Mouse (Mus musculus) layer of hippocampus, adult 2 months (tissue): Measurements from ENCODE around the gene Dync1i2. TPM values are rescaled to one million over a fixed set of nuclear protein-coding genes. Genes with fewer than 3 reads are reported as not detected.

ENCODE experiments used
- DNase-seq, 2 experiments: peaks; one replicate each; pipeline ENCODE4 v3.0.0; 2022; ENCODE audit warnings: low spot score in 2 of 2
- H3K27ac ChIP-seq: fragments of 200-600 bp; 2 replicates; pipeline ENCODE4 v1.8.1; 2022
- H3K4me3 ChIP-seq: fragments of 200-600 bp; 2 replicates; pipeline ENCODE4 v1.8.1; 2022; ENCODE audit warnings: mild to moderate bottlenecking
- CTCF ChIP-seq: fragments of 200-600 bp; conservative IDR thresholded peaks from 2 replicates; pipeline ENCODE4 v1.8.1; 2022; ENCODE audit warnings: antibody characterized with exemption, mild to moderate bottlenecking, moderate library complexity
- total RNA-seq, 2 experiments: library from RNA; stranded (reverse); gene quantifications; 2 replicates each; pipeline ENCODE4 v1.2.3; 2021

Gene Dync1i2
- total RNA-seq, 2 experiments from 2014 or later = 135 to 142 TPM

DNA sequence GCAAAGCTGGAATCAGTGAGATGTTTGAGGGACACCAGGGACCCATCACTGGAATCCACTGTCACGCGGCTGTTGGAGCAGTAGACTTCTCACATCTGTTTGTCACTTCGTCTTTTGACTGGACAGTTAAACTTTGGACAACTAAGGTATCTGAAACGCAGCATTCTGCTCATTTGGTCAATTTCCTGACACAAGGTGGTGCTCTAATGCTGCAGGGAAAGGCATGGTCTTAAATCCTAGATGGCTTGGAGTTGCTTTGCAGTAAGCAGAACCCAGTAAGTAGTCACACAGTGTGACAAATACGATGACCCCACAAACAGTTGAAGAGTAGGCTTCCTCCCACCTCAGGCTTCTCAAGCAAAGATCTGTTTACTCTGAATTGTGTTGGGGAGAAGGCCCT, 39.3 kb downstream of the Dync1i2 start:
- Histone ChIP-seq H3K4me3 (no peak overlapping the region), H3K27ac (no peak overlapping the region)
- DNase-seq = no peak
- TF ChIP-seq CTCF = peak; percentile 72

GRCm38 (mm10) chr2:71254836-71255235, 43.3 kb downstream of the Dync1i2 start:
- H3K27ac ChIP-seq = peak overlapping the region; percentile 47; the same call in 1 of the 2 replicates
- no peak for DNase-seq
- H3K4me3 ChIP-seq = no peak overlapping the region
- TF ChIP-seq CTCF = no peak

DNA sequence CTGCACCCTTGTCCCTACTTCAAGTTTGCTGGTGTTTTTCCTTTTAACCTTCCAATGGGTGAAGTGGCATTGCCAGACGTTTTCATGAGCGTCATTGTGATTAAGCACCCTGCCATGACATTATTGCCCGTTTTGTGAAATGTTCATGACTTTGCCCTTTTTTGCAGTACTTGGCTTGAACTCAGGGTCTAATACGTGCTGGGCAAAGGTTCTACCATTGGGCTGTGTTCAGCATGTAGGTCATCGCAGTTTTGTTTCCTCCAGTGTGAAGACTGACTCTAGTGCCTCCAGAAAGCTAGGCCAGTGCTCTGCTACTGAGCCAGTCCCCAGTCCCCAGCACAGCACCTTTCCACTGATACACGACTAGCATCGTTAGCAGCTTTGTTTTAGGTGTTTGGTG, 45.1 kb downstream of the Dync1i2 start:
- no peak for TF ChIP-seq CTCF
- H3K27ac ChIP-seq = no peak overlapping the region
- DNase-seq = no peak
- no peak overlapping the region for H3K4me3 ChIP-seq

DNA sequence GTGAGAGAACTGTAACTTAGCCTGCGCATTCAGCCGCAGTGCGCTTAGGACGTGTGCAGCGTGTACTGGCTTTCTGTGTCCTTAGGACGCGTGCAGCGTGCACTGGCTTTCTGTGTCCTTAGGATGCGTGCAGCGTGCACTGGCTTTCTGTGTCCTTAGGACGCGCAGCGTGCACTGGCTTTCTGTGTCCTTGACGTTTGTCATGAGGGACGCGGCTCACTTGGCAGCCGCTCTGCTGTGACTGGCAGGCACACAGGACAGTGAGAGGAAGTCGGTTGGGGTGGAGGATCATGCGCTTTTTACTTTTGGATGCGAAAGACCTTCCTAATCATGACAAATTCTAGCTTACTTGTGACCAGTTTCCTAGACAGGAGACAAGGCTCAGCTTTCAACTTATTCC, 53.1 kb downstream of the Dync1i2 start:
- Histone ChIP-seq H3K27ac (no peak overlapping the region), H3K4me3 (no peak overlapping the region)
- no peak for TF ChIP-seq CTCF
- DNase-seq = no peak

DNA sequence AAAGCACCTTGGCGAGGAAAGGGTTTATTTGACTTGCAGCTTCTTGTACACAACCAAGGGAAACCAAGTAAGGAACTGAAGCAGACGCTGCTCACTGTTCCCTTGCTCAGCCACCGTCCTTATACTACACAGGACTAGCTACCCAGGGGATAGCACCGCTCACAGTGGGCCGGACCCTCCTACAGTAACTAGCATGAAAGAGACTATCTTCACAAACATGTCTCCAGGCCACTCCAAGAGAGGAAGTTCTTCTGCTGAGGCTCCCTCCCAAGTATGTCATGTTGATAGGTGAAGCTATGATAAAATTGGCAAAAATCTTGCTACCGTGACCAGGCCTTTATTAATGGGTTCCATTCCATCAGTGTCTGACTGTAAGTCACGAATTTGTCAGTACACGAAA, 57.2 kb downstream of the Dync1i2 start:
- TF ChIP-seq CTCF = no peak
- DNase-seq = no peak
- H3K27ac ChIP-seq = no peak overlapping the region

DNA sequence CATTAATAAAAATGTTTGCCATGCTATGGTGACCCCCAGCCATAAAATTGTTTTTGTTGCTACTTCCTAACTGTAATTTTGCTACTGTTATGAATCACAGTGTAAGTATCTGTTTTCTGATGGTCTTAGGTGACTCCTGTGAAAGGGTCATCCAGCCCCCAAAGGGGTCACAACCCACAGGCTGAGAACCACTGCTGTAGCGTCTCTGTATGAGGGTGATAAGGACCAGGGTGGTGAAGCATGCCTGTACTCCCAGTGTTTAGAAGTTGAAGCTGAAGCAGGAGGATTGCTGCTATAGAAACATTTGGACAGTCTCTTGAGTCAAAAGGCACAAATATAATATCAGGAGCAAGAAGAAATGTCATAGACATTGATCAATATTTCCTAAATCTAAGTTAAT, 57.8 kb downstream of the Dync1i2 start:
- no peak overlapping the region for H3K27ac ChIP-seq
- H3K4me3 ChIP-seq = no peak overlapping the region
- no peak for DNase-seq
- no peak for TF ChIP-seq CTCF

More for the DNA sequence above, 57.2 kb downstream of the Dync1i2 start:
- no peak overlapping the region for H3K4me3 ChIP-seq

GRCm38 (mm10) chr2:71270085-71270484, 58.6 kb downstream of the Dync1i2 start:
- no peak overlapping the region for H3K27ac ChIP-seq
- H3K4me3 ChIP-seq = no peak overlapping the region
- no peak for DNase-seq
- no peak for TF ChIP-seq CTCF

- Histone ChIP-seq H3K27ac (peak overlapping the region; percentile 4; the same call in 1 of the 2 replicates), H3K4me3 (no peak overlapping the region)
- no peak for DNase-seq
- TF ChIP-seq CTCF = no peak
Observed at GRCm38 (mm10) chr2:71273955-71274679, 62.6 kb downstream of the Dync1i2 start.

DNA sequence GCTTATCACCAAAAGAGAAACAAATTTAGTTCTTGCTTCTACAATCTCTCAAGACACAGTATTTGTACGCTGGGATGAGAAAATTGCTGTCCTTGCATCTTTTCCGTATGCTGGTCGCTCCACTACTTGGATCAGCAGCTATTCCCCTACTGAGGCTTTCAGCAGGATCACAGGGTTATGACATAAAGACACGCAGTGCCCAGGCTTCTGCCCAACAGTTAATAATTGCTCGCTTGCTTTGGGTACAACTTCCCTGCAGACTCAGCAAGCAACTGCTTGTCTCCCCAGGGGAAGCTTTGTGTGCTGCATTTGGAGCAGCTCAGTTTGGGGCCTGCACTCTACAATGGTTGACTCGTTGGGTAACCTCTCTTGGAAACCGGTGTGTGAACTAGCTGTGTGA, 64.2 kb downstream of the Dync1i2 start:
- TF ChIP-seq CTCF = no peak
- no peak for DNase-seq
- H3K27ac ChIP-seq = no peak overlapping the region
- H3K4me3 ChIP-seq = no peak overlapping the region

- no peak for TF ChIP-seq CTCF
- DNase-seq = peak in 1 of 2 experiments; percentile 46
- Histone ChIP-seq H3K4me3 (no peak overlapping the region), H3K27ac (no peak overlapping the region)
Observed at GRCm38 (mm10) chr2:71278791-71279775, 67.6 kb downstream of the Dync1i2 start.

GRCm38 (mm10) chr2:71281981-71282380, 70.5 kb downstream of the Dync1i2 start:
- no peak for DNase-seq
- Histone ChIP-seq H3K27ac (no peak overlapping the region), H3K4me3 (no peak overlapping the region)
- TF ChIP-seq CTCF = no peak

DNA sequence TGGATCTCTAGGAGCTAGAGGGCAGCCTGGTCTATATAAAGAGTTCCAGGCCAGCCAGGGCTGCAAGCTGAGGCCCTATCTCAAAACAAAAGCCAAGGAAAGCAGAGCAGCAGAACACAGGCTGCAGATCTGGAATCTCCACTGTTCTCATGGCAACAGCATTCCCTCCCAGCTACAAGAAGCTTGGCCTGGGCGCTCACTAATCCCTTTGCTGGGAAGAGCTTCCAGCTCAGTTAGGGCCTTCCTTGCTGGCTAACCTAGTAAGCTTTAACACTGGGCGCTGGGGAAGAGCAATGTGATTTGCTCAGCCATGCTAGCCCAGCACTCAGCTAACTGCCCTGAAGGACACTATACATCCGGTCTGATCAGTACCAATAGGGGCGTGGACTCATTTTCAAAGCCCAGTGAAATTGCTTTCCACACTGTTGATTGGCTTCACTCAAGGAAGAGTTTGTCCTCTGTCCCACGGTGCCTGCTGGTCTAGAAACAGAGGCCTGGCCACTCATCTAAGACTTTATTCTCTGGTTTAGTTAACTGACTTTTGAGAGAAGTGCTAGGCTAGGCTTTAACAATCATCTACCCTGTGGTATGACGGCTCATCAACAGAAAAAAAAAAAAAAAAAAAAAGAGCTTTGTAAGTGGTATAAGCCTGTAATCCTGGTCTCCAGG, 78.7 kb downstream of the Dync1i2 start:
- TF ChIP-seq CTCF = no peak
- H3K4me3 ChIP-seq = no peak overlapping the region; the same call in 1 of the 2 replicates
- peak in 1 of 2 experiments; percentile 59 for DNase-seq
- peak overlapping the region; percentile 83 for H3K27ac ChIP-seq

GRCm38 (mm10) chr2:71291566-71291965, 80.1 kb downstream of the Dync1i2 start:
- no peak for DNase-seq
- Histone ChIP-seq H3K4me3 (no peak overlapping the region), H3K27ac (no peak overlapping the region)
- no peak for TF ChIP-seq CTCF
